Mouse (Mus musculus) kidney, embryonic 15.5 days (tissue): ENCODE measurements at regions not wholly inside any gene's neighbourhood (a gene's known extent, or its start where the extent isn't known, plus 50 kb on each side); places are given as distances from the start of the nearest gene placed in this dataset.
A peak's percentile ranks its signal among the peaks of the same experiment; 100 is the strongest.

Experiments
- ATAC-seq: fragments of 200-750 bp; cut with Nextera tagmentation; replicated peaks from 2 replicates; pipeline ENCODE4 v1.8.0; 2017; ENCODE audit warnings: moderate TSS enrichment; ENCODE audit not compliant: low FRiP score
- H3K27ac ChIP-seq: fragments of 300-500 bp; sonication (generic); 2 replicates; pipeline ENCODE4 v1.5.1; 2015; ENCODE audit warnings: mild to moderate bottlenecking, inconsistent platforms
- H3K27me3 ChIP-seq: fragments of 300-500 bp; sonication (generic); 2 replicates; pipeline ENCODE4 v1.6.1; 2015; ENCODE audit warnings: inconsistent platforms
- H3K36me3 ChIP-seq: fragments of 300-500 bp; sonication (generic); 2 replicates; pipeline ENCODE4 v1.6.1; 2015; ENCODE audit warnings: inconsistent platforms
- H3K4me1 ChIP-seq: fragments of 300-500 bp; sonication (generic); 2 replicates; pipeline ENCODE4 v1.6.1; 2015; ENCODE audit warnings: inconsistent platforms
- H3K4me2 ChIP-seq: fragments of 300-500 bp; sonication (generic); 2 replicates; pipeline ENCODE4 v1.6.1; 2015; ENCODE audit warnings: moderate library complexity, mild to moderate bottlenecking, inconsistent platforms
- H3K4me3 ChIP-seq: fragments of 300-500 bp; sonication (generic); replicated peaks from 2 replicates; pipeline ENCODE4 v1.5.1; 2015; ENCODE audit warnings: mild to moderate bottlenecking, inconsistent platforms
- H3K9ac ChIP-seq: fragments of 300-500 bp; sonication (generic); 2 replicates; pipeline ENCODE4 v1.6.1; 2015; ENCODE audit warnings: mild to moderate bottlenecking, inconsistent platforms
- H3K9me3 ChIP-seq: fragments of 300-500 bp; sonication (generic); replicated peaks from 2 replicates; pipeline ENCODE4 v1.6.1; 2016; ENCODE audit warnings: inconsistent platforms
- WGBS: fragments of 180-500 bp; shearing (Covaris S2); methylation state at CpG from one replicate; pipeline ENCODE4 v1.1.7; 2015; ENCODE audit warnings: mixed read lengths; 5-methylcytosine and 5-hydroxymethylcytosine counted together

DNA sequence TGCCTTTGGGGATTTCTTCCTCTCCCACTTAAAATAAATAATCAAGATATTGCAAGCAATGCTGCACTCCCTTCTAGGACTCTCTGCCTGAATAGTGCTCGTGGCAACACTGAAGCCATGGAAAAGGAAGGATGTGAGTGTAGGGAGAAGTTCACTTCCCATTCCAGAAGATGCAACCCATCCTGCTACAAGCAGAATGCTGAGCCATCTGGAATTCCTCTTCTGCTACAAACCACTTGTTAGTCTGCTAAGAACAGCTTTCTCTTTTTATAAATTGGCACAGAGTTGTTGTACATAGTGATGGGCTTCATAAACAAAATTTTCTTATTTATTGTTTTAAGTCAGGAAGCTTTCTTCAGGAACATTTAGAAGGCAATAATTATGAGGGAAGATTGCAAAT is 215.7 kb upstream of the Lmcd1 start:
- peak overlapping the region; percentile 58; the same call in 1 of the 2 replicates for H3K27ac ChIP-seq
- no peaks in the 10 kb centered on the region for H3K27me3 ChIP-seq
- WGBS = 36% methylated on average over 1 of the region's 1 CpGs
- H3K4me3 ChIP-seq = no peak overlapping the region
- no peak for ATAC-seq
- H3K36me3 ChIP-seq = no peaks in the 10 kb centered on the region
- H3K4me1 ChIP-seq = no peaks in the 10 kb centered on the region
- no peaks in the 10 kb centered on the region for H3K9me3 ChIP-seq
- no peak overlapping the region for H3K4me2 ChIP-seq
- H3K9ac ChIP-seq = no peak overlapping the region

DNA sequence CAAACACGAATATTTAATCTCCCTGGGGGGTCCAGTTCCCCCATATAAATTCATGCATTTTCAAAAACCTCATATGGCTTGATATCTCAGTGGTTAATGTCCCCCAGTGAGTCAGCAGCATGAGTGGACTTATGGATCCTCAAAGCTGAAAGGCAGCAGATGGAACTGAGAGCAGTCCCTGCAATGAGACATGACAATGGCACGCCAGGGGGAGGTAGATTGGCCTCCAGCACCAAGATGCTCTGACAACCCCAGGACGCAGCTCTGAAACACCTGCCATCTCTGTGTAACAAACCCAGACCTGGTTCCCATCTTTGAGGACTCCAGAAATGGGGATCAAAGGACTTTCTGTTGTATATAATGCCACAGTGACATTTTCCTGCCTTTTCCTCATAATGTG is 210.6 kb upstream of the Lmcd1 start:
- H3K36me3 ChIP-seq = no peaks in the 10 kb centered on the region
- H3K27ac ChIP-seq = no peak overlapping the region
- no peaks in the 10 kb centered on the region for H3K9me3 ChIP-seq
- no peak for ATAC-seq
- no peaks in the 10 kb centered on the region for H3K27me3 ChIP-seq
- H3K9ac ChIP-seq = no peak overlapping the region
- WGBS = 69% methylated on average over 3 of the region's 3 CpGs
- H3K4me2 ChIP-seq = no peak overlapping the region
- no peaks in the 10 kb centered on the region for H3K4me1 ChIP-seq
- no peak overlapping the region for H3K4me3 ChIP-seq

DNA sequence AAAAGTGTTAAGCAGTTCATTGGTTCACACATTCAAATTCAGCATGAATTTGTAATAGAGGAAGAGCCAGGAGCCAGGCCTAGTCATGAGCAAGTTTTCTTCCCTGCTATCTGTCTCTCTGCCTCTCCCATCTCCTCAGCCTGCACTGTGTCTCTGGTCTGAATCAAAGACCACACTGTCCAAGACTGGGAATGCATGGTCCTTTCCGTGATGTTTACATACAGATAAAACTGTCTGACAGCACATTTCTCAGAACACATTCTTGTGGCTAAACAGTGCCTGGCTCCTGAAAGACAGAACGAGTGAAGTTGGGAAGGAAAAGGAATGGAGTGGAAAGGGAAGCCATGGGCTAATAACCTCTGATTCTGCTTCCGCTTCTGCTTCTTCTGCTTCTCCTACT is 183.0 kb upstream of the Lmcd1 start:
- 64% methylated on average over 3 of the region's 3 CpGs for WGBS
- Histone ChIP-seq H3K4me2 (no peak overlapping the region), H3K4me3 (no peak overlapping the region), H3K9me3 (no peaks in the 10 kb centered on the region), H3K27me3 (no peaks in the 10 kb centered on the region), H3K27ac (no peak overlapping the region), H3K4me1 (no peaks in the 10 kb centered on the region), H3K36me3 (no peaks in the 10 kb centered on the region), H3K9ac (no peak overlapping the region)
- ATAC-seq = no peak

DNA sequence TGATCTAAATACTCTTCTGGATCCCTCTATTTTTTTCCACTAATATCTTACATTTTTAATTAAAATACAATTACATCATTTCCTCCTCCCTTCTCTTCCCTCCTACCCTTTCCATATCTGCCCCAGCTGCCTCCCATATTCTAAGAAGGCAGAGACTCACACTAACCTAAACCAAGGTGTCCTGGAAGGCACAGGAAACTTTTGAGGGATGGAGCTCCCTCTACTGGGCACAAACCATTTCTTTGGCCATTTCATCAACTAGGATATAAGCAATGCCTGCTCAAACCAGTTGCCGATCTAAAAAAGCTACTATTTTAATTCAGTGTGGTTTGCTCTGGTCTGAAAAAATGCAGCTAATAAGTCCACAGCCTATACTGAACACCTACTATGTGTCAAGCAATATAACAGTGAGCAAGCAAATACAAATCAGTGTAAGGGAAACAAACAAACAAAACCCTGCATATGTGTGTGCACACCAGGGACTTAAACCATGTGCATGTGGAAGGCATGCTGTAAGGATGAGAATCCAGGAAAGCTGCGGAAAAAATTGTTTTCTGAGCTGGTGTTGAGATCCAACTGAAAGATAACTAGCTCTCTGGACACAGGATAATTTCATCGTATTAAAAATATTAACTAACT is 182.3 kb upstream of the Lmcd1 start:
- H3K36me3 ChIP-seq = no peaks in the 10 kb centered on the region
- H3K4me3 ChIP-seq = no peak overlapping the region
- H3K9ac ChIP-seq = no peak overlapping the region
- H3K4me2 ChIP-seq = no peak overlapping the region
- H3K27me3 ChIP-seq = no peaks in the 10 kb centered on the region
- no peak overlapping the region for H3K27ac ChIP-seq
- H3K9me3 ChIP-seq = no peaks in the 10 kb centered on the region
- H3K4me1 ChIP-seq = no peaks in the 10 kb centered on the region
- ATAC-seq = 0 out of 2 replicates have a peak, but pooled peaks have one; percentile 58
- 64% methylated on average over 3 of the region's 3 CpGs for WGBS

- Histone ChIP-seq H3K27me3 (no peaks in the 10 kb centered on the region), H3K4me2 (no peak overlapping the region), H3K4me3 (no peak overlapping the region), H3K9ac (no peak overlapping the region), H3K36me3 (no peaks in the 10 kb centered on the region), H3K4me1 (no peaks in the 10 kb centered on the region), H3K9me3 (no peaks in the 10 kb centered on the region), H3K27ac (no peak overlapping the region)
- WGBS = 75% methylated on average over 3 of the region's 3 CpGs
- no peak for ATAC-seq
Observed at GRCm38 (mm10) chr6:112093300-112093699, 180.3 kb upstream of the Lmcd1 start.

GRCm38 (mm10) chr6:112097699-112098098 is 175.9 kb upstream of the Lmcd1 start:
- Histone ChIP-seq H3K9ac (no peak overlapping the region), H3K4me3 (no peak overlapping the region), H3K9me3 (no peaks in the 10 kb centered on the region), H3K4me1 (no peaks in the 10 kb centered on the region), H3K27me3 (no peaks in the 10 kb centered on the region), H3K36me3 (no peaks in the 10 kb centered on the region), H3K27ac (no peak overlapping the region), H3K4me2 (no peak overlapping the region)
- 77% methylated on average over 3 of the region's 3 CpGs for WGBS
- no peak for ATAC-seq

- Histone ChIP-seq H3K9me3 (no peaks in the 10 kb centered on the region), H3K4me2 (no peak overlapping the region), H3K27ac (no peak overlapping the region), H3K27me3 (no peaks in the 10 kb centered on the region), H3K36me3 (no peaks in the 10 kb centered on the region), H3K9ac (no peak overlapping the region), H3K4me1 (no peaks in the 10 kb centered on the region), H3K4me3 (no peak overlapping the region)
- ATAC-seq = no peak
- 93% methylated on average over 13 of the region's 13 CpGs for WGBS
Observed at GRCm38 (mm10) chr6:112108651-112109050, 164.9 kb upstream of the Lmcd1 start.

GRCm38 (mm10) chr6:112119180-112119579 is 154.4 kb upstream of the Lmcd1 start:
- no peaks in the 10 kb centered on the region for H3K9me3 ChIP-seq
- no peak overlapping the region for H3K4me2 ChIP-seq
- H3K36me3 ChIP-seq = no peaks in the 10 kb centered on the region
- H3K27me3 ChIP-seq = no peaks in the 10 kb centered on the region
- no peaks in the 10 kb centered on the region for H3K4me1 ChIP-seq
- 40% methylated on average over 2 of the region's 2 CpGs for WGBS
- no peak for ATAC-seq
- no peak overlapping the region for H3K9ac ChIP-seq
- H3K27ac ChIP-seq = no peak overlapping the region
- H3K4me3 ChIP-seq = no peak overlapping the region

GRCm38 (mm10) chr6:112133522-112133921 is 140.0 kb upstream of the Lmcd1 start:
- Histone ChIP-seq H3K27me3 (no peaks in the 10 kb centered on the region), H3K4me1 (no peaks in the 10 kb centered on the region), H3K4me2 (no peak overlapping the region), H3K9ac (no peak overlapping the region), H3K4me3 (no peak overlapping the region), H3K9me3 (no peaks in the 10 kb centered on the region), H3K36me3 (no peaks in the 10 kb centered on the region), H3K27ac (no peak overlapping the region)
- no peak for ATAC-seq
- WGBS = 26% methylated on average over 3 of the region's 3 CpGs

DNA sequence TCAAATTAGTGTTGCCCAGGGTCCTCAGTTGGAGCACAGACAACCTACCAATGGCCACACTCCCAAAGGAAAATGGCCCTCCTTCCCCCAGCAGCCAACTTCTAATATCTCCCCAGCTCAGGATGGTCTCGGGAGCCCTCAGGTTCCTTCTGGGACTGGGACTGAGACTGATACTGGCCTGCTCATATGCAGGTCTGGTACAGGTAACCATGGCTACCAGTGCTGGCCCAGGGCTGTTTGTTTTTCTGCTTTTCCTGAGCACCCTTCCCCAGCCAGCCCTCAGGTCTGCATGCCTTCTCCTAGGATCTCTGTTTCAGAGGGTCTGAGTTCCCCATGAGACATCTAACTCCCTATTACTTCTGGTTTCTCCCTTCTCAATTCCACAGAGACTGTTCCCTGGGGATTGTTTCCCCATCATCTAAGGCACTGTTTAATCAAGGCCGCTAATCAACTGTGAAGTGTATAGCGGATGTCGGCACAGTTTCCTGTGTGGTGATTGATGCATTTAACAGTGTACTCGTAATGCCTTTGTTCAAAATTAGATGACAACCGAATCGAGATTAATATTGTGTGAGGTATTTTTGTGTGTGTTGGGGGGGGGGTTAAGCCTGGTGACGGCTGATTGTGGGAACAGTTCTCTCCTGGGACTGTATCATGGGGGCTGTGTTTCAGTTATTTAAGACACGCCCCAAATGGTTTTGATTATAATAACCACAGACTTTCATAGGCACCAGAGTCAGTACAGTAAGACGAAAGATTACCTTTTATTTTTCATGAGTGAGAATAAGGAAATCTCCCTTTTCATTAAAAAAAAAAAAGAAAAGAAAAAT is 120.8 kb upstream of the Lmcd1 start:
- no peaks in the 10 kb centered on the region for H3K27me3 ChIP-seq
- no peaks in the 10 kb centered on the region for H3K4me1 ChIP-seq
- WGBS = 70% methylated on average over 10 of the region's 10 CpGs
- no peak for ATAC-seq
- no peak overlapping the region for H3K4me2 ChIP-seq
- H3K27ac ChIP-seq = no peak overlapping the region
- H3K36me3 ChIP-seq = no peaks in the 10 kb centered on the region
- H3K4me3 ChIP-seq = no peak overlapping the region
- no peaks in the 10 kb centered on the region for H3K9me3 ChIP-seq
- no peak overlapping the region for H3K9ac ChIP-seq

GRCm38 (mm10) chr6:112167487-112167886 is 106.1 kb upstream of the Lmcd1 start:
- 89% methylated on average over 3 of the region's 3 CpGs for WGBS
- H3K27me3 ChIP-seq = no peaks in the 10 kb centered on the region
- no peaks in the 10 kb centered on the region for H3K4me1 ChIP-seq

DNA sequence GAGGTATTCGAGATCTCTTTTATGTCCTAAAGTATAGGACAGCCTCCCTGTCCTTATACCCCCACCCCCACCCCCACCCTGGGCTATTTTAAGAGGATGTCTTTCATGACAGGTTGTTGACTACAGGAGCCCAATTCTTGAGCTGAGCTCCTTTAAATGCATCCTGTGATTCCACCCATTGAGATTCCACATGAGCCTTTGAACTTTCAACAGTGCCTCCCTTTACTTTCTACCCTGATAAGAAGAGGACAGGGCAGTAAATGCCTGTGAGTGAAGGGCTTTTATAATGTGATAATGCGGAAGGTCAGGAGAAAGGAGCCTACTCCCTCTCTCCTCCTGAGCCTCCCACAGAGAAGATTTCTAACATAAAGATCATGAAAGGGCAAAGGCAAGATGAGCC is 97.2 kb upstream of the Lmcd1 start:
- no peak overlapping the region for H3K4me2 ChIP-seq
- no peak for ATAC-seq
- no peak overlapping the region for H3K4me3 ChIP-seq
- no peaks in the 10 kb centered on the region for H3K27me3 ChIP-seq
- no peaks in the 10 kb centered on the region for H3K4me1 ChIP-seq
- H3K9me3 ChIP-seq = no peaks in the 10 kb centered on the region
- 29% methylated on average over 2 of the region's 2 CpGs for WGBS
- no peak overlapping the region for H3K9ac ChIP-seq
- H3K36me3 ChIP-seq = no peaks in the 10 kb centered on the region
- no peak overlapping the region for H3K27ac ChIP-seq

More at GRCm38 (mm10) chr6:112167487-112167886, 106.1 kb upstream of the Lmcd1 start:
- H3K27ac ChIP-seq = no peak overlapping the region
- no peak overlapping the region for H3K9ac ChIP-seq
- H3K4me2 ChIP-seq = no peak overlapping the region
- no peaks in the 10 kb centered on the region for H3K36me3 ChIP-seq
- ATAC-seq = no peak
- no peaks in the 10 kb centered on the region for H3K9me3 ChIP-seq
- no peak overlapping the region for H3K4me3 ChIP-seq
